12 mouse cellular contexts compared by ENCODE assay signal in genomic region chr17:57988420-57988819, GRCm38 (mm10).
DNase-seq lines count a peak whose midpoint lies in the region; ATAC-seq and TF ChIP-seq lines count a peak whose summit lies in the region.
"Had no signal": no experiment of that assay in that cellular context is flagged by ENCODE, and none has a peak within 500 bp of the region (broad histone marks: within the 10 kb centered on the region; RNA-seq: fewer than 3 reads in every experiment).

No protein-coding gene starts in this region.

- no peak overlapping the region for H3K4me2 ChIP-seq in heart, embryonic 12.5 days
- H3K4me2 ChIP-seq: embryonic facial prominence, embryonic 13.5 days; liver, embryonic 15.5 days had no signal

- no peak overlapping the region for H3K27ac ChIP-seq in layer of hippocampus, adult 2 months
- no peak overlapping the region for H3K27ac ChIP-seq in heart, embryonic 12.5 days (ENCODE audit: poor library complexity, severe bottlenecking)
- H3K27ac ChIP-seq: embryonic facial prominence, embryonic 13.5 days; liver, embryonic 15.5 days had no signal

- no peak for ATAC-seq in heart, embryonic 12.5 days (ENCODE audit: insufficient number of reproducible peaks, low FRiP score)

- peak; percentile 50 for TF ChIP-seq CTCF in layer of hippocampus, adult 2 months (conservative IDR thresholded peaks at IDR 0.05)

- no peaks in the 10 kb centered on the region for H3K27me3 ChIP-seq in heart, embryonic 12.5 days (replicated peaks)
- H3K27me3 ChIP-seq: embryonic facial prominence, embryonic 13.5 days; liver, embryonic 15.5 days had no signal

- H3K36me3 ChIP-seq in heart, embryonic 12.5 days, result no peaks in the 10 kb centered on the region
- H3K36me3 ChIP-seq: embryonic facial prominence, embryonic 13.5 days; liver, embryonic 15.5 days had no signal

- WGBS in heart, embryonic 12.5 days, result 34% methylated on average over 2 of the region's 2 CpGs

- no peaks in the 10 kb centered on the region for H3K4me1 ChIP-seq in heart, embryonic 12.5 days (replicated peaks)
- H3K4me1 ChIP-seq: embryonic facial prominence, embryonic 13.5 days; liver, embryonic 15.5 days had no signal

- no peak for DNase-seq in layer of hippocampus, adult 2 months (ENCODE audit: low spot score in 2 of 2)
- DNase-seq in layer of hippocampus, postnatal 14 days (ENCODE audit: low spot score in 2 of 2), result no peak
- peak; percentile 14 for DNase-seq in urinary bladder, postnatal 14 days (ENCODE audit: low spot score)
- no peak for DNase-seq in urinary bladder, adult 2 months (ENCODE audit: low spot score)
- DNase-seq in adrenal gland, postnatal 25 days, result peak; percentile 12
- DNase-seq in ovary, postnatal 36 days (ENCODE audit: low spot score), result no peak
- DNase-seq: gastrocnemius, postnatal 10 days; right cerebral cortex, postnatal 4 days had no signal

- H3K4me3 ChIP-seq in layer of hippocampus, adult 2 months, result no peak overlapping the region
- H3K4me3 ChIP-seq in heart, embryonic 12.5 days, result no peak overlapping the region
- H3K4me3 ChIP-seq: embryonic facial prominence, embryonic 13.5 days; liver, embryonic 15.5 days; myocyte had no signal

- H3K9ac ChIP-seq in heart, embryonic 12.5 days, result no peak overlapping the region
- H3K9ac ChIP-seq: embryonic facial prominence, embryonic 13.5 days; liver, embryonic 15.5 days had no signal

- H3K9me3 ChIP-seq in heart, embryonic 12.5 days (replicated peaks), result no peaks in the 10 kb centered on the region
- H3K9me3 ChIP-seq: embryonic facial prominence, embryonic 13.5 days; liver, embryonic 15.5 days had no signal

Comparison
In these comparisons a context has a peak if more than half of its experiments do, and no peak if none do; other contexts are left out.
1. DNase-seq: peak in urinary bladder, postnatal 14 days (single experiment) and adrenal gland, postnatal 25 days (single experiment); none in layer of hippocampus, adult 2 months (0 of 2), layer of hippocampus, postnatal 14 days (0 of 2), urinary bladder, adult 2 months (single experiment) and ovary, postnatal 36 days (single experiment).